Mouse (Mus musculus) right cerebral cortex, postnatal 36 days (tissue): ENCODE results near the gene Spon1.

Source experiments
- DNase-seq, 2 experiments: peaks; one replicate each; pipeline ENCODE4 v3.0.0; 2022; ENCODE audit warnings: low spot score in 2 of 2, mixed read lengths in 1 of 2

Spon1 gene

GRCm38 (mm10) chr7:113778546-113778945 is 12.7 kb downstream of the Spon1 start:
- no peak for DNase-seq

DNA sequence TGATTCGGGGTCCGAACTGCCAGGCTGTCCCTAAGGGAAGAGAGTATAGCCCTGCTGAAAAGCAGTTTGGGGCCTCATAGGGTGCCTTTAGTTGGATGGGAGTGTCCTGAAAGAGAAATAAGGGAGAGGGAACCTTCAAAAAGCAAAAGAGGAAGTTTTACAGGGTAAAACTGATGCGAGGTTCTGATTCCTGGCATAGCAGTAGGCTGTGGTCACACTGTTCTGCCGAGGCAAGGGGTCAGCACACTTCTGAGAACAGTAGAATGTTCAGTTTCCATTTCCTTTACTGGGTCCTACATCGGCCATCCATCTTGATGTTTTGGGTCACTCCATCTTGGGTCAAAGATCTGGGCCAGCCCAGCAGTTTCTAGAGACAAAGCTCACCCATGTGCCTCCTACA is 14.5 kb downstream of the Spon1 start:
- no peak for DNase-seq

- peak; percentile 11 to 28 for DNase-seq
Observed at GRCm38 (mm10) chr7:113791991-113792390, 26.2 kb downstream of the Spon1 start.

GRCm38 (mm10) chr7:113792871-113793270 is 27.1 kb downstream of the Spon1 start:
- no peak for DNase-seq

DNA sequence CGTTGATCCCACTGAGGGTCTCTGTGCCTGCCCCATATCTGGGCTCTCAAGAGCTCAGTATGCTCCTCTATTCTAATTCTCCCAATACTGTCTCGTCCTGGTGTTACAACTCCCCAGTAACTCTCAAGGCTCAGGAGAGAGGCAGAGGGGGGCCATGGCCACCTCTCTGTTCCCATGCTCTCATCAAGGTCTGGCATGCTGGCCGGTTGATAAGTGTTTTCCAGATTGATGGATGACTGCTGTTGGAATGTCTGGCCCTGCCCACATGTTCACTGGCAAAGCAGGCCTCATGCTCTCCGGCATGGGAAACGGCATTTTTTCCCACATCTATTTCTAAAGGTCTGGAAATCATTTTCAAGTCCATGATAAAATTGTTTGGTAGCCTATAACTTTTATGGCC is 29.4 kb downstream of the Spon1 start:
- no peak for DNase-seq

DNA sequence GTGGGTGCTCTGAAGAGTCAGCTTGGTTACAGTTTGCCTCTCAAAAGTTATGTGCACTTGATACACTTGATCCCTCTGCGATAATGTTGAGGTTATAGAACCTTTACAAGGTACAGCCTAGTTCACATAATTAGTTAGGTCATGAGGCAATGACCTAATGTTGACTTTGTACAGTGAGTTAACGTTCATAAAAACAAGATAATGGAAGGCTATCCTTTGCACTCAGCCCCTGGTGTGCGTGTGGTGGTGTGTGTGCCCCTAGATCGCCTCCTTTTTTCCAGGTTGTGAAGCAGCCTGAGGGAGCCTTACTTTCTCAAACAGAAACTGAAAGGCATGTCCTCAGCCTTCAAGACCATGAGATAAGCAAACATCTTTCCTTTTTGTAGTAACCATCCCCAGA is 31.3 kb downstream of the Spon1 start:
- no peak for DNase-seq

GRCm38 (mm10) chr7:113798605-113799255 is 32.9 kb downstream of the Spon1 start:
- DNase-seq: peak; percentile 27 to 50

DNA sequence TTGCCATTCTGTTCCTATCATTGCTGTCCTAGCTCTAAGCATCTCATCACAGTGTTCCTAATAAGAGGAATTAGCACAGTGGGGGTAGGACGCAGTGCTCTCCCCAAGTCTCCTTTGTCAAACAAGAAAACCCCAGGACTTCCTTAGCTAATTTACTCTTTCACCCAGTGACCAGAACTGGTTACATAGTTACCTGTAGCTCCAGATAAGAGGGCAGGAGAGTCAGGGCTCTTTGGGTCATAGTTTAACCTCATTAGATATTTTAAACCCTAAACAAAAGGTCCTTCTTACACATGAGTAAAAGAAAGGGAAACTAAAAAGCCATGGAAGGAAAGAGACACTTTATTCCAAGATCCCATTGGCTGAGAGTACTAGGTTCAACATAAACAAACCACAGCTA is 44.0 kb downstream of the Spon1 start:
- DNase-seq: no peak

- no peak for DNase-seq
Observed at GRCm38 (mm10) chr7:113811376-113812158, 45.8 kb downstream of the Spon1 start.

DNA sequence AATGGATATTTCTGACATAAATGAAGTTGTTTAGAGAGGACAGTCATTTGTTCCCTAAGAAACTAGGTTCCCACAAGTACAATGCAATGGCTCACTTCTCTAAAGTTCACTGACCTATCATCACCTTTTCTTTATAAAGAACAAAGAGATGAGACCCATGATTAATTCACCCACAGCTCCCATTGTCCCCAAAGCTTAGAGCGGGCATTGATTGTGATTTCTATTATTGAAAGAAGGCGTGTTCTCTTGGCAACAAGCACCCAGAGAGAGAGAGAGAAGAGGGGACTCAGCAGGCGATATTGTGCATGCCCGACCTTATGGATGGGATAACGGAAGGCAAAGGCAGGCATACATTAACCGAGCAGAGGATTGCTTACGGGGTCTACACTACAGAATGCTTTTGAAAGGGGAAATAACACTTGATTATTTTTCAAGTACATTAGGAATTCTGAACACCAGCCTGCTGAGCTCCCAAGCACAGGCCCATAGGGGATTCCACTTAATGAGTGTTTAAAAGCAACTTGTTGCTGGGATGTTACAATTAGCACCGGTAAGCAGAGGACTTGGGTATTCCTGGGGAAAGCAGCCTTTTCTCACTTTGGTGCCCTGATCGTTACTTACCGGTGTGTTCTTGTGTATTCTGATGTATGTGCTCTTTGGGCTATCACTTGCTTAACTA is 48.4 kb downstream of the Spon1 start:
- no peak for DNase-seq

- no peak for DNase-seq
Observed at GRCm38 (mm10) chr7:113815726-113816125, 49.9 kb downstream of the Spon1 start.

- no peak for DNase-seq
Observed at GRCm38 (mm10) chr7:113816827-113817334, 51.1 kb downstream of the Spon1 start.

DNA sequence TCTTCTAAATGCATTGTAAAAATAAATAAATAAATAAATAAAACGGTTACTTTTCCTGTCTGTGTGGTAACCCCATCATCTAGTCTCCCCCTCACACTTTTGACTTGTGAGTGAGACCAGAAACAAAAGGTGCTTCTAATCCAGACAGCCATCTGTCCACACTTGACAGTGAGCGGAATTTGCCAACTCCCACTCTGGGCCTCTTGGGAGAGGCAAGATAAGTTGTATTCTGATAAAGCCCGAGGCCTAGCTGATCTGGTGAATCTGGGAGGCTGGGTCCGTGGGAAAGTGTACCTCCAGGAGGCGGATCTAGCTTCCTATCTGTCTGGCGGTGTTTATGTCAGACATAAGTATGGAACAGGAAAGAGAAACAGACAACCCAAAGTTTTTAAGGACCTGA is 52.3 kb downstream of the Spon1 start:
- DNase-seq: no peak

DNA sequence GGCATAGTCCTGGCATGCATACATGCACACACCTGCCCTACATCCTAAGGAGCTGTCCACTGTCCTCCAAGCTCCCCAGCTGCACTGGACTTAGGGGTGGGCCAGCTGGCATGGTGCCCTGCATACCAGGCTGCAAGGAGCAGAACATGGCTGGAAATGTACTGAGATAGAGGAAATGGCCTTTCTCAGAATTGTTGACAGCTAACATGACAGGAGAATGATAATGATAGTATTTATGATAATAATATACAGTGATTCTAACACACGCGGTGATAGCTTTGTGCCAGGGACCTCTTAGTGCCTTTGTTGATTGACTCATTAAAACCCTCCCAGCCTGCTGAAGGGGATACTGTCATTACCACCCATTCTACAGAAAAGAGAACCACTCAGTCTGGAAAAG is 54.4 kb downstream of the Spon1 start:
- no peak for DNase-seq

DNA sequence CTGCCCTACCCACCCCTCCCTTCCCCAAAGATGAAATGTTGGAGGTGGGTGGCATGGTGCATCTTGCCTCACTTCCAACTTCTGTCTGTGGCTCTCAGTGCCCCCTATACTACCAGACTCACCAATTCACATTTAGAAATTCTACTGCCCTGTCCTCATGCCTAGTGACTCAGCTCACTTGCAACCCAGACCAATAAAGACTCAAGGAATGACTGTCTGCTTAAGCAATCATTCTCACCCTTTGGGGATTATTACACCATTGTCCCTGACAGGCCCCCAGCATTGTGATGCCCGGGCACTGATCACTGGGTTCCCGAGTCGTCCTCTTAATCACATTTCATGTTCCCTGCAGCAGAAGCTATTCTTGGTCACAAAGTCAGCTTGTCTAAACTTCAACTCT is 57.2 kb downstream of the Spon1 start:
- no peak for DNase-seq

- no peak for DNase-seq
Observed at GRCm38 (mm10) chr7:113824651-113825050, 58.9 kb downstream of the Spon1 start.

DNA sequence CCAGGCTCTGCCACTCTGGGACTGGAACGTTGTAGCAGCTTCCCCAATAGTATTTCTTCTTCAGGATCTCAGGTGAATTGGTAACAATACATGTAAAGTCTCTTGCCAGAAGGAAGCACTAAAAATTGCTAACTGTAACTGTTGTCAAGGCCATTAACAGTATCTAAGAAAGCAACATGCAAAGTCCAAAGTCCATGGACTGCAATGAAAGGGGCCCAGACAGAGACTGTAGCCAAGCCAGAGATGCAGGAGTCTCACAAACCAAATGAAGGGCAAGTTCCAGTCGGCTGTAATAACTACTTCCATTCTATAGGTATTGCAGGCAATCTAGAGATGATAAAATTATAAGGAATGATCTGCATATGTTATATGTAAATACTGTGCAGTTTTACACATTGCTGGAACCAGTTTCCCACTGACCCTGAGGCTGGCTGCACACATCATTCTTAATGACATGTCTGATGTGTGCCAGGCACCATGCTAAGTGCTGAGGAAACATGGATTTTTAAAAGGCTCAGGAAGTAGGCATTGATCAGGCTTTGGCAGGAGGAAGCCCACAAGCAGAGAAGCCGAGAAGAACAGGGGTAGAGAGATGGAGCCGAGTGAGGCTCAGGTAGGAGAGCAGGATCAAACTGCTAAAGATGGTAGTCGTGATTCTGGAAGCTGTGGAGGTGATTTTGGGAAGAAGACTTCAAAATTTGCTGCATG is 59.9 kb downstream of the Spon1 start:
- DNase-seq: no peak

- no peak for DNase-seq
Observed at GRCm38 (mm10) chr7:113826510-113826909, 60.7 kb downstream of the Spon1 start.

GRCm38 (mm10) chr7:113828122-113828571 is 62.3 kb downstream of the Spon1 start:
- no peak for DNase-seq

- DNase-seq: no peak
Observed at GRCm38 (mm10) chr7:113828576-113828975, 62.8 kb downstream of the Spon1 start.

DNA sequence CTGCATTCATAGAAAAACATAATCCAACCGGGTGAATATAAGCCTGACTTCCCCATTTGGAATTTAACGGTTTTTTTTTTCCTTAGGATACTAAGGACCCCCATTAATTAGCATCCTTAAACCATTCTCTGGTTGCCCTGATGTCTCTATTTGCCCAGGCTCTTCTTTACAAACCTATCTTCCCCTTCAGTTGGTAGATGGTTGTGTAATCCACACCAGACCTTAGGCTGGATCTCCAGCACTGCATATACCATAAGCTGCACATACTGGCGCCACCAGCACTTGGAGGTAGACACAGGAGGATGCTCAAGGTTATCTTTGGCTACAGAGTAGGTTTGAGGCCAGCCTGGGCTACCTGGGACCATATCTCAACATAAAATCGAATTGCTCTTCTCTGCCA is 71.4 kb downstream of the Spon1 start:
- DNase-seq: no peak

DNA sequence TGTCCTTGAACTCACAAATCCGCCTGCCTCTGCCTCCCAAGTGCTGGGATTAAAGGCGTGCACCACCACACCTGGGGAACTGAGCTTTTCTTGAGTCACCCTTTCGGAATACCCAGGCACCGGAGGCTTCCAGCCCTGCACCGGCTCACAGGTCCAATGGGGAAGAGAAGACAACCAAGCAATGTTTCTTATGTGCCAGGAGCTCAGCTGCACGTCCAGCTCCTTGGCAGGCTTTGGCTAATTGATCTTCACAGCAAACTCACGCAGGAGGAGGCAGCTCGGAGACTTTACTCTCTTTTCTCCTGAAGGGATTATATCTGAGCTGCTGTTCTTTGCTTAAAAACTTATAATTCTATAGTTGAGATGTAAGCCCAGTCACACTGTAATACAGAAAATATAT is 73.6 kb downstream of the Spon1 start:
- no peak for DNase-seq
